Mouse (Mus musculus): ENCODE measurements at regions not wholly inside any gene's neighbourhood (a gene's known extent, or its start where the extent isn't known, plus 50 kb on each side); places are given as distances from the start of the nearest gene placed in this dataset.

- Histone ChIP-seq H3K27me3 (replicated peaks; ENCODE audit: control insufficient read depth, insufficient read depth, low read length) (no peaks in the 10 kb centered on the region), H3K36me3 (ENCODE audit: control insufficient read depth, insufficient read depth, low read length) (no peaks in the 10 kb centered on the region), H3K4me1 (ENCODE audit: control insufficient read depth, insufficient read depth, low read length) (no peaks in the 10 kb centered on the region), H3K9me3 (replicated peaks; ENCODE audit: control insufficient read depth, low read length) (no peaks in the 10 kb centered on the region), H3K9ac (ENCODE audit: low read length) (no peak overlapping the region), H3K4me2 (ENCODE audit: low read length) (no peak overlapping the region), H3K27ac (ENCODE audit: low read depth, low read length) (no peak overlapping the region), H3K4me3 (ENCODE audit: low read depth, low read length) (no peak overlapping the region)
- ATAC-seq (no peak), DNase-seq (ENCODE audit: low spot score) (no peak)
- 89% methylated on average over 7 of the region's 7 CpGs for WGBS
These were observed 358.8 kb upstream of the Paip1 start for GRCm38 (mm10) chr13:119069581-119069936.

GRCm38 (mm10) chr13:119079243-119079642, 349.2 kb upstream of the Paip1 start:
- H3K27ac ChIP-seq (ENCODE audit: low read depth, low read length): no peak overlapping the region
- ATAC-seq: no peak
- no peak overlapping the region for H3K4me3 ChIP-seq (ENCODE audit: low read depth, low read length)
- H3K4me2 ChIP-seq (ENCODE audit: low read length): no peak overlapping the region
- WGBS: 89% methylated on average over 4 of the region's 4 CpGs
- H3K27me3 ChIP-seq (replicated peaks; ENCODE audit: control insufficient read depth, insufficient read depth, low read length): no peaks in the 10 kb centered on the region
- no peaks in the 10 kb centered on the region for H3K36me3 ChIP-seq (ENCODE audit: control insufficient read depth, insufficient read depth, low read length)
- no peak for DNase-seq (ENCODE audit: low spot score)
- no peaks in the 10 kb centered on the region for H3K9me3 ChIP-seq (replicated peaks; ENCODE audit: control insufficient read depth, low read length)
- no peak overlapping the region for H3K9ac ChIP-seq (ENCODE audit: low read length)
- H3K4me1 ChIP-seq (ENCODE audit: control insufficient read depth, insufficient read depth, low read length): no peaks in the 10 kb centered on the region

- no peak for ATAC-seq
These were observed 346.7 kb upstream of the Paip1 start for GRCm38 (mm10) chr13:119081691-119082090.

GRCm38 (mm10) chr13:119117906-119118305, 310.5 kb upstream of the Paip1 start:
- H3K4me3 ChIP-seq (ENCODE audit: low read depth, low read length): no peak overlapping the region
- no peak for DNase-seq (ENCODE audit: low spot score)
- H3K9me3 ChIP-seq (replicated peaks; ENCODE audit: control insufficient read depth, low read length): no peaks in the 10 kb centered on the region
- WGBS: 85% methylated on average over 3 of the region's 3 CpGs
- H3K4me1 ChIP-seq (ENCODE audit: control insufficient read depth, insufficient read depth, low read length): no peaks in the 10 kb centered on the region
- no peaks in the 10 kb centered on the region for H3K27me3 ChIP-seq (replicated peaks; ENCODE audit: control insufficient read depth, insufficient read depth, low read length)
- no peak overlapping the region for H3K4me2 ChIP-seq (ENCODE audit: low read length)
- ATAC-seq: no peak
- no peaks in the 10 kb centered on the region for H3K36me3 ChIP-seq (ENCODE audit: control insufficient read depth, insufficient read depth, low read length)
- H3K9ac ChIP-seq (ENCODE audit: low read length): no peak overlapping the region
- no peak overlapping the region for H3K27ac ChIP-seq (ENCODE audit: low read depth, low read length)

More at GRCm38 (mm10) chr13:119081691-119082090, 346.7 kb upstream of the Paip1 start:
- no peaks in the 10 kb centered on the region for H3K27me3 ChIP-seq (replicated peaks; ENCODE audit: control insufficient read depth, insufficient read depth, low read length)
- no peak overlapping the region for H3K9ac ChIP-seq (ENCODE audit: low read length)
- H3K9me3 ChIP-seq (replicated peaks; ENCODE audit: control insufficient read depth, low read length): no peaks in the 10 kb centered on the region
- WGBS: 71% methylated on average over 1 of the region's 1 CpGs
- no peaks in the 10 kb centered on the region for H3K36me3 ChIP-seq (ENCODE audit: control insufficient read depth, insufficient read depth, low read length)
- H3K4me2 ChIP-seq (ENCODE audit: low read length): no peak overlapping the region
- H3K4me1 ChIP-seq (ENCODE audit: control insufficient read depth, insufficient read depth, low read length): no peaks in the 10 kb centered on the region
- no peak for DNase-seq (ENCODE audit: low spot score)
- no peak overlapping the region for H3K4me3 ChIP-seq (ENCODE audit: low read depth, low read length)
- no peak overlapping the region for H3K27ac ChIP-seq (ENCODE audit: low read depth, low read length)

- no peaks in the 10 kb centered on the region for H3K36me3 ChIP-seq (ENCODE audit: control insufficient read depth, insufficient read depth, low read length)
- no peak for ATAC-seq
- 81% methylated on average over 1 of the region's 1 CpGs for WGBS
These were observed 310.0 kb upstream of the Paip1 start for GRCm38 (mm10) chr13:119118382-119118781.

GRCm38 (mm10) chr13:119140436-119140835, 288.0 kb upstream of the Paip1 start:
- Histone ChIP-seq H3K9me3 (replicated peaks; ENCODE audit: control insufficient read depth, low read length) (no peaks in the 10 kb centered on the region), H3K9ac (ENCODE audit: low read length) (no peak overlapping the region), H3K27me3 (replicated peaks; ENCODE audit: control insufficient read depth, insufficient read depth, low read length) (no peaks in the 10 kb centered on the region), H3K4me2 (ENCODE audit: low read length) (no peak overlapping the region), H3K36me3 (ENCODE audit: control insufficient read depth, insufficient read depth, low read length) (no peaks in the 10 kb centered on the region), H3K4me1 (ENCODE audit: control insufficient read depth, insufficient read depth, low read length) (no peaks in the 10 kb centered on the region), H3K4me3 (ENCODE audit: low read depth, low read length) (no peak overlapping the region), H3K27ac (ENCODE audit: low read depth, low read length) (no peak overlapping the region)
- ATAC-seq: no peak
- DNase-seq (ENCODE audit: low spot score): no peak
- 96% methylated on average over 2 of the region's 2 CpGs for WGBS

More at GRCm38 (mm10) chr13:119118382-119118781, 310.0 kb upstream of the Paip1 start:
- Histone ChIP-seq H3K4me3 (ENCODE audit: low read depth, low read length) (no peak overlapping the region), H3K9ac (ENCODE audit: low read length) (no peak overlapping the region), H3K27ac (ENCODE audit: low read depth, low read length) (no peak overlapping the region), H3K4me1 (ENCODE audit: control insufficient read depth, insufficient read depth, low read length) (no peaks in the 10 kb centered on the region), H3K27me3 (replicated peaks; ENCODE audit: control insufficient read depth, insufficient read depth, low read length) (no peaks in the 10 kb centered on the region), H3K4me2 (ENCODE audit: low read length) (no peak overlapping the region), H3K9me3 (replicated peaks; ENCODE audit: control insufficient read depth, low read length) (no peaks in the 10 kb centered on the region)
- no peak for DNase-seq (ENCODE audit: low spot score)

GRCm38 (mm10) chr13:119143351-119143750, 285.1 kb upstream of the Paip1 start:
- Histone ChIP-seq H3K27ac (ENCODE audit: low read depth, low read length) (no peak overlapping the region), H3K9me3 (replicated peaks; ENCODE audit: control insufficient read depth, low read length) (no peaks in the 10 kb centered on the region), H3K36me3 (ENCODE audit: control insufficient read depth, insufficient read depth, low read length) (no peaks in the 10 kb centered on the region), H3K4me3 (ENCODE audit: low read depth, low read length) (no peak overlapping the region), H3K9ac (ENCODE audit: low read length) (no peak overlapping the region), H3K27me3 (replicated peaks; ENCODE audit: control insufficient read depth, insufficient read depth, low read length) (no peaks in the 10 kb centered on the region), H3K4me2 (ENCODE audit: low read length) (no peak overlapping the region), H3K4me1 (ENCODE audit: control insufficient read depth, insufficient read depth, low read length) (no peaks in the 10 kb centered on the region)
- DNase-seq (ENCODE audit: low spot score) (no peak), ATAC-seq (no peak)
- 0% methylated on average over 1 of the region's 1 CpGs for WGBS

- DNase-seq (ENCODE audit: low spot score): no peak
- H3K4me2 ChIP-seq (ENCODE audit: low read length): no peak overlapping the region
- no peaks in the 10 kb centered on the region for H3K36me3 ChIP-seq (ENCODE audit: control insufficient read depth, insufficient read depth, low read length)
- ATAC-seq: no peak
- H3K9ac ChIP-seq (ENCODE audit: low read length): no peak overlapping the region
- no peaks in the 10 kb centered on the region for H3K4me1 ChIP-seq (ENCODE audit: control insufficient read depth, insufficient read depth, low read length)
- H3K27ac ChIP-seq (ENCODE audit: low read depth, low read length): no peak overlapping the region
- H3K9me3 ChIP-seq (replicated peaks; ENCODE audit: control insufficient read depth, low read length): no peaks in the 10 kb centered on the region
- no peak overlapping the region for H3K4me3 ChIP-seq (ENCODE audit: low read depth, low read length)
- WGBS: 82% methylated on average over 4 of the region's 4 CpGs
- no peaks in the 10 kb centered on the region for H3K27me3 ChIP-seq (replicated peaks; ENCODE audit: control insufficient read depth, insufficient read depth, low read length)
These were observed 282.7 kb upstream of the Paip1 start for GRCm38 (mm10) chr13:119145713-119146112.

- no peaks in the 10 kb centered on the region for H3K9me3 ChIP-seq (replicated peaks; ENCODE audit: control insufficient read depth, low read length)
- no peak overlapping the region for H3K4me2 ChIP-seq (ENCODE audit: low read length)
- H3K9ac ChIP-seq (ENCODE audit: low read length): no peak overlapping the region
- H3K27ac ChIP-seq (ENCODE audit: low read depth, low read length): no peak overlapping the region
- no peaks in the 10 kb centered on the region for H3K4me1 ChIP-seq (ENCODE audit: control insufficient read depth, insufficient read depth, low read length)
- DNase-seq (ENCODE audit: low spot score): no peak
- WGBS: 91% methylated on average over 3 of the region's 3 CpGs
- no peak overlapping the region for H3K4me3 ChIP-seq (ENCODE audit: low read depth, low read length)
- ATAC-seq: no peak
- no peaks in the 10 kb centered on the region for H3K36me3 ChIP-seq (ENCODE audit: control insufficient read depth, insufficient read depth, low read length)
- H3K27me3 ChIP-seq (replicated peaks; ENCODE audit: control insufficient read depth, insufficient read depth, low read length): no peaks in the 10 kb centered on the region
These were observed 280.7 kb upstream of the Paip1 start for GRCm38 (mm10) chr13:119147701-119148100.
